Mouse (Mus musculus): ENCODE measurements at regions not wholly inside any gene's neighbourhood (a gene's known extent, or its start where the extent isn't known, plus 50 kb on each side); places are given as distances from the start of the nearest gene placed in this dataset.

DNA sequence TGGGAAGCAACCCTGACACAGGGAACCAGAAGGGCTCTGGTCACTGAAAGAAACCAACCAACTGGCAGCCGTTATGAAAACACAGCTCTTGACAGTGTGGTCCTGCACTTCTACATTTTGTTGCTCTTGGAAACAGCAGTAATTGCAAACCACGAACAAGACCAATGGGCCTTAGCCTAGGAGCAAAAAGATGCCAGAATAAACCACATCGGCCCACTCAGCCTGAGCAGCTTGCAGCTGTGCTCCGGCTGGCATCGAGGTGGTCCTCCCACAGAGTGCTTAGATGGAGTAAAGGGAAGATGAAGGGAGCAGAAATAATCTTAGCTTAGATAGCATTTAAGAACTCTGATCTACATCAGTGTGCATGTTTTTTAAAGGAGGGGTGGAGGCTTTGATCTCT, 138.0 kb downstream of the Usp46 start:
- TF ChIP-seq CTCF (IDR thresholded peaks at IDR 0.05) (no peak), POLR2A (IDR thresholded peaks at IDR 0.05; ENCODE audit: insufficient read depth, low read depth, low read length) (no peak), EP300 (IDR thresholded peaks at IDR 0.05; ENCODE audit: insufficient read depth, low read depth, low read length) (no peak)

Data from heart, adult 2 months (tissue).